Mouse (Mus musculus) liver, adult 2 months (tissue): ENCODE data around the gene Rfx2. TPM values are rescaled to one million over a fixed set of nuclear protein-coding genes. Genes with fewer than 3 reads are reported as not detected.
A peak's percentile ranks its signal among the peaks of the same experiment; 100 is the strongest.

Experiments used
- DNase-seq: peaks from one replicate; pipeline ENCODE4 v3.0.0-alpha.2; 2011; ENCODE audit warnings: low read depth, low spot score; ENCODE audit errors: extremely low read depth
- H3K27ac ChIP-seq: fragments of 200-500 bp; replicated peaks from 2 replicates; pipeline ENCODE4 v1.5.1; 2012; ENCODE audit warnings: low read depth, mild to moderate bottlenecking, control low read depth, inconsistent platforms, low read length; ENCODE audit not compliant: insufficient read depth
- H3K27me3 ChIP-seq: fragments of 200-500 bp; 2 replicates; pipeline ENCODE4 v1.6.1; 2012; ENCODE audit warnings: mild to moderate bottlenecking, moderate library complexity, low read length, inconsistent platforms; ENCODE audit not compliant: control insufficient read depth, insufficient read depth
- H3K36me3 ChIP-seq: fragments of 200-500 bp; 2 replicates; pipeline ENCODE4 v1.6.1; 2012; ENCODE audit warnings: low read length, inconsistent platforms; ENCODE audit not compliant: control insufficient read depth, insufficient read depth
- H3K4me1 ChIP-seq: fragments of 200-500 bp; 2 replicates; pipeline ENCODE4 v1.6.1; 2011; ENCODE audit warnings: low read length; ENCODE audit not compliant: control insufficient read depth, insufficient read depth
- H3K4me3 ChIP-seq: fragments of 200-500 bp; 2 replicates; pipeline ENCODE4 v1.5.1; 2011; ENCODE audit warnings: low read depth, mild to moderate bottlenecking, control low read depth, low read length, moderate library complexity; ENCODE audit not compliant: insufficient read depth
- H3K79me2 ChIP-seq: fragments of 200-500 bp; 2 replicates; pipeline ENCODE4 v1.6.1; 2012; ENCODE audit warnings: inconsistent platforms, mild to moderate bottlenecking, low read length, moderate library complexity; ENCODE audit not compliant: control insufficient read depth, insufficient read depth
- H3K9ac ChIP-seq: fragments of 200-500 bp; 2 replicates; pipeline ENCODE4 v1.6.1; 2012; ENCODE audit warnings: low read depth, mild to moderate bottlenecking, control low read depth, inconsistent platforms, low read length
- CTCF ChIP-seq: fragments of 200-500 bp; IDR thresholded peaks from 2 replicates; pipeline ENCODE4 v1.5.1; 2011; ENCODE audit warnings: low read depth, low read length, control low read depth
- POLR2A ChIP-seq: fragments of 200-500 bp; IDR thresholded peaks from 2 replicates; pipeline ENCODE4 v1.6.1; 2011; ENCODE audit warnings: low read length, control low read depth; ENCODE audit not compliant: insufficient read depth; ENCODE audit errors: extremely low read depth
- WGBS: fragments of 180-500 bp; shearing (Covaris S2); methylation state at CpG from one replicate; pipeline ENCODE4 v1.1.7; 2018; 5-methylcytosine and 5-hydroxymethylcytosine counted together
- polyA plus RNA-seq: library from polyadenylated mRNA; depleted of rRNA; stranded (reverse); fragments of >200 nt; gene quantifications from 2 replicates; pipeline ENCODE4 v1.2.3, GENCODE M21; 2012
- total RNA-seq: library from RNA; depleted of rRNA; stranded (reverse); fragments of >200 nt; gene quantifications from 2 replicates; pipeline ENCODE4 v1.2.3, GENCODE M21; 2014

Rfx2 gene
- total and polyA plus RNA-seq, 2 experiments, result 0.18 to 1.0 TPM

DNA sequence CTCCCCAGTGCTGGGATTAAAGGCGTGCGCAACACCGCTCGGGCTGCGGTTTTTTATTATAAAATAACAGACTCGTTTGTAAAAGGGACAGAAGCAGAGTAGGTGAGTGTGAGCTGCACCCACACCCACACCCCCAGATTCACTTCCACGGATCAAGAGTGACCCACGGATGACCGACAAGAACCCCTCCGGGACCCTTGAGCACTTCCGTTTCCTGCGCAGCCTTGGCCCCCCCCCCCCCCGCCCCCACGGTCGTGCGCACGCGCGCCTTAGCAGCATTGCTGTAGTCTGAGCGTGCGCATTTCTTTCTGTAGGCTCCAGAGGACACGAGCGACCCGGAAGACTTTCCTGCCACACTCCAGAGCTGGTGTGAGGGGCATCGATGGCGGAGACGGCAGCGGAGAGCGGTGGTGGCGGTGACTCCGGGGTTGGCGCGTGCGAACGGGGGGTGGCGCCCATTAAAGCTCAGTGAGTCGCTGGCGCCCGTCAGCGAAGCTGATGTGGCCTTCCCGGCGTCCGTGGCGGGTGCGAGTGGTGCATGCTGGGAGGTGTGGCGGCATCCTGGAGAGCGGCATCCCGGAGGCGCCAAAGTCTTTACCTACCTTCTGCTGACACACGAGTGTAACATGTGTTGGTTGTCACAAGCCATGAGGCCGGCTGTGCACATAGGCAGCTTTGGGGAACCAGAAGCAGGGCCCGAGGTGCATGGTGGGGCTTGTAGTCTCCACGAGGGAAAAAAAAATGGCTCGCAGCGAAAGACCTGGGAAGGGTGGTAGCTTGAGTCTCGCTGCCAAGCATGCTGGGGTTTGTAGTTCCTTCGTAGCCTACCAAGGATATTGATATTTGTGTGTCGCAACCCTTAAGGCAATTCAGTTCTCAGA is 66.1 kb downstream of the Rfx2 start, which contains the start of gene Dus3l:
Dus3l (plus strand) TSS at position 284 of the 881 bp plus-strand sequence.
- Histone ChIP-seq H3K9ac (peak within 1 kb of the TSS; percentile 95), H3K4me1 (peaks cover 12% of the 10 kb centered on the region), H3K4me3 (peak within 1 kb of the TSS; percentile 90), H3K27me3 (no peaks in the 10 kb centered on the region), H3K36me3 (peaks cover 3% of the 10 kb centered on the region; the same call in 1 of the 2 replicates), H3K27ac (peak within 1 kb of the TSS; percentile 99), H3K79me2 (no peaks in the 10 kb centered on the region)
- WGBS, result 2% methylated on average over 58 of the region's 58 CpGs
- peak; percentile 40; the same call in 1 of the 2 replicates for TF ChIP-seq POLR2A
- no peak for TF ChIP-seq CTCF
- peak; percentile 97 for DNase-seq

DNA sequence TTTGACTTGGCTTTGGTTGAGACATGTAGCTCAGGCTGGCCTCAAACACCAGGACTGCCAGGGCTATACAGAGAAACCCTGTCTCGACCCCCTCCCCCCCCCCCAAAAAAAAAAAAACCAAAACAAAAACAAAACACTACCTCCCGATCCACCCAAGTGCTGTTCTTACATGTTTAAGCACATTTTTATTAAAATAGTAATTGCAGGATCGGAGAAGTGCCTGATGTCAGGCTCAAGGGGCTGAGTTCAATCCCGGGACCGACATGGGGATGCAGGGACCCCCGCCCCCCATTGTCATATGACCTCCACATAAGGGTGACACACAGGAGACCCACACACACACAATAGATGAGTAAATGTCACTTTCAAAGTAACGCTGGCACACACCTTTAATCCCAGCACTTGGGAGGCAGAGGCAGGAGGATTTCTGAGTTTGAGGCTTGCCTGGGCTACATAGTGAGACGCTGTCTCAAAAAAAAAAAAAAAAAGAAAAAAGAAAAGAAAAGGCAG is 67.0 kb downstream of the Rfx2 start:
- no peaks in the 10 kb centered on the region for H3K27me3 ChIP-seq
- no peaks in the 10 kb centered on the region for H3K79me2 ChIP-seq
- H3K4me3 ChIP-seq, result no peak overlapping the region; the same call in 1 of the 2 replicates
- H3K4me1 ChIP-seq, result peaks cover 12% of the 10 kb centered on the region
- H3K9ac ChIP-seq, result no peak overlapping the region
- peak overlapping the region; percentile 62 for H3K27ac ChIP-seq
- DNase-seq, result no peak
- no peaks in the 10 kb centered on the region; the same call in 1 of the 2 replicates for H3K36me3 ChIP-seq
- 76% methylated on average over 8 of the region's 8 CpGs for WGBS
- no peak for TF ChIP-seq CTCF
- TF ChIP-seq POLR2A, result no peak

DNA sequence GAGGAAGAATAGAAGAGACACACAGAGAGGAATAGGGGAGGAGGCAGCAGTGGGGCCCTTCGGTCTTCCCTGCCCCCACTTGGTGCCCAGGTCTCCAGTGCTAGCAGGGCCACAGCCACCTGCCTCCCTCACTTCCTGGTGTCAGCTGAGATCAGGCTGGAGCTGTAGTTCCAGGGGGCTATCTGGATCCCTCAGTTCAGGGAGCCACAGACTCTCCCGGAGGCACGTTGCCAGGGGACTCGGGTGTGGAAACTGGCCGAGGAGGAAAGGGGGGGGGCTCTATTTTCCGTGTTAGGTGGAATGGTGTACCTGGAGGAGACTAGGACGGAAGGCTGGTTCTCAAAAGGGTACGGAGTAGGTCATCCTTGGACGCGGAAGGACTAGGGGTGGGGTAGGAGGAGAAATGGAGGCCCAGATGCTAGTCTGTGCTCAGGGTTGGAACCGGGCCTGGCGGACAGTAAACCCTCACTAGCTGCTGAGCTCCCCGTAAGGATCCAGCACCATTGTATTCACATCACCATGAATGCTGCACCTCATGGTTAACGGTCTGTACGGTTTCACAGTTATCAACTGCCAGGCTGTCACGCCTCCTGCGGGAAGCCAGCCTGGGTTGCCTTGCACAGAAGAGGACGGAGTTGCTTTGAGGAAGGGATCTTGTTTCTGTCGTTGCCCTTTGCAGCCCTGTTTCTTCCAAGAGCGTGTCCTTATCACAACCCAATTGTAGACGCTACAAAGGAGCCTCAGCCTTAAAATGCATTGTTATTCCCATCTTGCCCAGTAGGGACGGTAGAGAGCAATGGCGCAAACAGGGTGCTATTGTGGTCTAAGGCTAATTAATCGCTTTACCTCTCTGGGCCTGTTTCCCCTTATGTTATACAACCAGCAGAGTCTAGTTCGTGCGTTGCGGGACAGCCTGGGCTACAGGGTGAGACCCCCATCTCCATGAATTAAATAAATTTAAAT is 67.8 kb downstream of the Rfx2 start:
- H3K27ac ChIP-seq, result no peak overlapping the region
- 54% methylated on average over 27 of the region's 27 CpGs for WGBS
- no peaks in the 10 kb centered on the region for H3K27me3 ChIP-seq
- no peaks in the 10 kb centered on the region for H3K36me3 ChIP-seq
- no peak overlapping the region for H3K9ac ChIP-seq
- peak; percentile 21 for DNase-seq
- TF ChIP-seq CTCF (peak; percentile 69), POLR2A (no peak)
- no peaks in the 10 kb centered on the region for H3K79me2 ChIP-seq
- no peak overlapping the region for H3K4me3 ChIP-seq
- peaks cover 12% of the 10 kb centered on the region for H3K4me1 ChIP-seq

DNA sequence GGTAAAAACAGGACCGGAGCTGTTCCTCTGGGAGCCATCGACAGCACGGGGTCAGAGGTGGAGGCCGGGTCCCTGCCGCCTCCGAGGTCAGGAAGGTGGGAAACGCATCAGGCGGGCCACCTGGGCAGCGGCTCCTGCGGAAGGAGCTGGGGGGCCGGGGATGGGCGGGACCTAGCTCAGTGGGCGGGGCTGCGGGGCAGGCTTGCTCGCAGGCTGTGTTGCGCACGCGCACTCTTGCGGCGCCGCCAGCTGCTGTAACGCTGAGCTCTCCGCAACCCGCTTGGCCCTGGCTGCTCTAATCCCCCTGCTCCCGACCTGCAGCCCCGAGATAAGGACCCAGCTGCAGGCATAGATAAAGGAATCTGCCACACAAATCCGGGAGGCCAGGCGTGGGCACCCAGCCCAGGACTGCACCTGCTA is 68.8 kb downstream of the Rfx2 start:
- Histone ChIP-seq H3K9ac (peak overlapping the region; percentile 75), H3K4me1 (peaks cover 15% of the 10 kb centered on the region), H3K27ac (peak overlapping the region; percentile 57; the same call in 1 of the 2 replicates), H3K36me3 (no peaks in the 10 kb centered on the region), H3K4me3 (peak overlapping the region; percentile 73), H3K79me2 (no peaks in the 10 kb centered on the region), H3K27me3 (no peaks in the 10 kb centered on the region)
- peak; percentile 57 for DNase-seq
- under 1% methylated on average over 28 of the region's 28 CpGs for WGBS
- TF ChIP-seq POLR2A (peak; percentile 84; the same call in 1 of the 2 replicates), CTCF (no peak)

DNA sequence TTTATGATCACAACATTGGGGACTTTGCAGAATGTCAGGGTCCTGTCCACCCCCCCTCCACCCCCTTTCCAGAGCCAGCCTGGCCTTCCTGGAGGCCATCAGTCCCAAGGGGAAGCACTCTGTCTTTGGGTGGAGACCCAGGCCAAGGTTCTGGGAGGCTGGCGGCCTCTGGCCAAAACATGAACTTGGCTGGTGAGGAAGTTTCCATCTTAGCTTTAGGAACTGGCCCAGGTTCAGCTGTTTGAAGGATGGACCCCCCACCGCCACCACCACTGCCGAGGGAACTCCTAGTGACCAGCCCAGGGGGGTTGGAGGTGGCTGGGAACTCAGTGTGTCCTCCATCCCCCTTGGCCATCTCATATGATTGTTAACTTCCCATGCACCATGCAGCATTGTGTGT is 69.7 kb downstream of the Rfx2 start:
- H3K79me2 ChIP-seq, result no peaks in the 10 kb centered on the region
- WGBS, result 82% methylated on average over 3 of the region's 3 CpGs
- TF ChIP-seq CTCF (no peak), POLR2A (no peak)
- H3K27me3 ChIP-seq, result no peaks in the 10 kb centered on the region
- no peak for DNase-seq
- no peak overlapping the region for H3K9ac ChIP-seq
- H3K4me3 ChIP-seq, result no peak overlapping the region
- H3K27ac ChIP-seq, result no peak overlapping the region
- peaks cover 15% of the 10 kb centered on the region for H3K4me1 ChIP-seq
- H3K36me3 ChIP-seq, result no peaks in the 10 kb centered on the region
